Mouse (Mus musculus) right cerebral cortex, postnatal 36 days (tissue): ENCODE data around the gene Trim25.

Source experiments
- DNase-seq, 2 experiments: peaks; one replicate each; pipeline ENCODE4 v3.0.0; 2022; ENCODE audit warnings: low spot score in 2 of 2, mixed read lengths in 1 of 2

Trim25 gene

GRCm38 (mm10) chr11:88998974-88999722 is at the start of gene Trim25:
TSS of gene Trim25 (plus strand) at chr11:88999376.
- peak; percentile 22 to 25 for DNase-seq

GRCm38 (mm10) chr11:88949802-88950639 is 49.2 kb upstream of the Trim25 start:
- DNase-seq: no peak

- DNase-seq: no peak
Measured at GRCm38 (mm10) chr11:88950640-88951250, 48.4 kb upstream of the Trim25 start.

GRCm38 (mm10) chr11:88951576-88951975 is 47.6 kb upstream of the Trim25 start:
- no peak for DNase-seq

- DNase-seq: no peak
Measured at GRCm38 (mm10) chr11:88952117-88952516, 47.1 kb upstream of the Trim25 start.

- no peak for DNase-seq
Measured at GRCm38 (mm10) chr11:88953582-88953981, 45.6 kb upstream of the Trim25 start.

- DNase-seq: no peak
Measured at GRCm38 (mm10) chr11:88954803-88955202, 44.4 kb upstream of the Trim25 start.

GRCm38 (mm10) chr11:88955217-88955969 is 43.8 kb upstream of the Trim25 start, which contains the start of gene Scpep1:
TSS of gene Scpep1 (minus strand) at chr11:88955465.
- DNase-seq: peak; percentile 92 to 94

- no peak for DNase-seq
Measured at GRCm38 (mm10) chr11:88958851-88959250, 40.3 kb upstream of the Trim25 start.

- DNase-seq: no peak
Measured at GRCm38 (mm10) chr11:88966881-88967361, 32.3 kb upstream of the Trim25 start, which contains the start of gene Elobl. TSS of gene Elobl (minus strand) at chr11:88966931.

- no peak for DNase-seq
Measured at GRCm38 (mm10) chr11:88970202-88970732, 28.9 kb upstream of the Trim25 start, which contains the start of gene Coil. TSS of gene Coil (plus strand) at chr11:88970252.

- DNase-seq: peak; percentile 92 to 93
Measured at GRCm38 (mm10) chr11:88973776-88974701, 25.1 kb upstream of the Trim25 start.

- no peak for DNase-seq
Measured at GRCm38 (mm10) chr11:88976320-88976719, 22.9 kb upstream of the Trim25 start.

GRCm38 (mm10) chr11:88977188-88977587 is 22.0 kb upstream of the Trim25 start:
- no peak for DNase-seq

- DNase-seq: no peak
Measured at GRCm38 (mm10) chr11:88981337-88981736, 17.8 kb upstream of the Trim25 start.

GRCm38 (mm10) chr11:88986616-88987015 is 12.6 kb upstream of the Trim25 start:
- DNase-seq: no peak

GRCm38 (mm10) chr11:88988956-88989355 is 10.2 kb upstream of the Trim25 start:
- no peak for DNase-seq

GRCm38 (mm10) chr11:88989530-88989929 is 9.6 kb upstream of the Trim25 start:
- no peak for DNase-seq

- DNase-seq: no peak
Measured at GRCm38 (mm10) chr11:88993186-88993585, 6.0 kb upstream of the Trim25 start.

- peak in 1 of 2 experiments; percentile 18 for DNase-seq
Measured at GRCm38 (mm10) chr11:88993625-88994024, 5.6 kb upstream of the Trim25 start.
